Mouse (Mus musculus) hindbrain, embryonic 14.5 days (tissue): ENCODE measurements around the gene Celf2. TPM values are rescaled to one million over a fixed set of nuclear protein-coding genes. Genes with fewer than 3 reads are reported as not detected.

Experiments used
- ATAC-seq: fragments of 200-750 bp; cut with Nextera tagmentation; 2 replicates; pipeline ENCODE4 v1.8.0; 2017; ENCODE audit warnings: moderate number of reproducible peaks, mild to moderate bottlenecking, moderate TSS enrichment, moderate library complexity; ENCODE audit not compliant: low FRiP score
- DNase-seq: peaks from one replicate; pipeline ENCODE4 v3.0.0-alpha.2; 2015; ENCODE audit warnings: low spot score
- H3K27ac ChIP-seq: fragments of 300-500 bp; sonication (generic); 2 replicates; pipeline ENCODE4 v1.5.1; 2014; ENCODE audit warnings: mild to moderate bottlenecking, moderate library complexity
- H3K27me3 ChIP-seq: fragments of 300-500 bp; sonication (generic); 2 replicates; pipeline ENCODE4 v1.6.1; 2014; ENCODE audit warnings: mild to moderate bottlenecking, low read length, mixed read lengths; ENCODE audit not compliant: control insufficient read depth, insufficient read depth
- H3K36me3 ChIP-seq: fragments of 300-500 bp; sonication (generic); replicated peaks from 2 replicates; pipeline ENCODE4 v1.6.1; 2014; ENCODE audit not compliant: control insufficient read depth, insufficient read depth
- H3K4me1 ChIP-seq: fragments of 300-500 bp; sonication (generic); replicated peaks from 2 replicates; pipeline ENCODE4 v1.6.1; 2014; ENCODE audit warnings: antibody characterized with exemption, low read length, mixed read lengths; ENCODE audit not compliant: control insufficient read depth, insufficient read depth
- H3K4me2 ChIP-seq: fragments of 300-500 bp; sonication (generic); replicated peaks from 2 replicates; pipeline ENCODE4 v1.6.1; 2014; ENCODE audit warnings: mild to moderate bottlenecking, moderate library complexity
- H3K4me3 ChIP-seq: fragments of 300-500 bp; sonication (generic); replicated peaks from 2 replicates; pipeline ENCODE4 v1.5.1; 2014; ENCODE audit warnings: mild to moderate bottlenecking, low read length
- H3K9ac ChIP-seq: fragments of 300-500 bp; sonication (generic); 2 replicates; pipeline ENCODE4 v1.6.1; 2014
- H3K9me3 ChIP-seq: fragments of 300-500 bp; sonication (generic); 2 replicates; pipeline ENCODE4 v1.6.1; 2016; ENCODE audit warnings: low read length; ENCODE audit not compliant: control insufficient read depth
- WGBS: fragments of 180-500 bp; shearing (Covaris S2); extraction: QIAGEN DNeasy Blood & Tissue Kit; methylation state at CpG from one replicate; pipeline ENCODE4 v1.1.7; 2014; 5-methylcytosine and 5-hydroxymethylcytosine counted together
- polyA plus RNA-seq: library from polyadenylated mRNA; unstranded; fragments of >200 nt; fragmentation: Nextera tagmentation; extraction: Ambion mirVana; gene quantifications from 2 replicates; pipeline ENCODE4 v1.2.1, GENCODE M21; 2014

Gene Celf2
- polyA plus RNA-seq, 1 experiment from 2014 or later, result 131 TPM

GRCm38 (mm10) chr2:7529637-7530036 is 20.3 kb upstream of the Celf2 start:
- Histone ChIP-seq H3K4me2 (no peak overlapping the region), H3K27me3 (no peaks in the 10 kb centered on the region), H3K9ac (no peak overlapping the region), H3K27ac (no peak overlapping the region), H3K4me3 (no peak overlapping the region), H3K9me3 (no peaks in the 10 kb centered on the region), H3K36me3 (no peaks in the 10 kb centered on the region), H3K4me1 (peaks cover 26% of the 10 kb centered on the region)
- ATAC-seq, result no peak
- WGBS, result 37% methylated on average over 5 of the region's 5 CpGs
- no peak for DNase-seq

- Histone ChIP-seq H3K36me3 (no peaks in the 10 kb centered on the region), H3K9me3 (no peaks in the 10 kb centered on the region), H3K9ac (no peak overlapping the region), H3K27ac (no peak overlapping the region), H3K4me1 (peaks cover 23% of the 10 kb centered on the region), H3K4me2 (no peak overlapping the region), H3K4me3 (no peak overlapping the region), H3K27me3 (no peaks in the 10 kb centered on the region)
- ATAC-seq, result no peak
- no peak for DNase-seq
- WGBS, result 47% methylated on average over 6 of the region's 6 CpGs
Observed at GRCm38 (mm10) chr2:7526696-7527095, 17.3 kb upstream of the Celf2 start.

- Histone ChIP-seq H3K27ac (no peak overlapping the region), H3K4me2 (no peak overlapping the region), H3K27me3 (no peaks in the 10 kb centered on the region), H3K36me3 (no peaks in the 10 kb centered on the region), H3K4me3 (no peak overlapping the region), H3K4me1 (no peaks in the 10 kb centered on the region), H3K9ac (no peak overlapping the region), H3K9me3 (no peaks in the 10 kb centered on the region)
- WGBS, result 86% methylated on average over 1 of the region's 1 CpGs
- DNase-seq (no peak), ATAC-seq (no peak)
Observed at GRCm38 (mm10) chr2:7519473-7519872, 10.1 kb upstream of the Celf2 start.

- H3K36me3 ChIP-seq, result no peaks in the 10 kb centered on the region
- DNase-seq (no peak), ATAC-seq (no peak)
- no peaks in the 10 kb centered on the region for H3K27me3 ChIP-seq
- H3K4me1 ChIP-seq, result no peaks in the 10 kb centered on the region
- no peak overlapping the region for H3K4me3 ChIP-seq
- H3K9ac ChIP-seq, result no peak overlapping the region
- H3K9me3 ChIP-seq, result no peaks in the 10 kb centered on the region
- H3K27ac ChIP-seq, result no peak overlapping the region
- no peak overlapping the region for H3K4me2 ChIP-seq
Observed at GRCm38 (mm10) chr2:7493420-7493819, 15.9 kb downstream of the Celf2 start.

GRCm38 (mm10) chr2:7484974-7485373 is 24.4 kb downstream of the Celf2 start:
- Histone ChIP-seq H3K4me3 (no peak overlapping the region), H3K27ac (no peak overlapping the region), H3K4me1 (no peaks in the 10 kb centered on the region), H3K9ac (no peak overlapping the region), H3K9me3 (no peaks in the 10 kb centered on the region), H3K36me3 (no peaks in the 10 kb centered on the region), H3K4me2 (no peak overlapping the region), H3K27me3 (no peaks in the 10 kb centered on the region)
- DNase-seq (no peak), ATAC-seq (no peak)
- 82% methylated on average over 2 of the region's 2 CpGs for WGBS

- ATAC-seq, result no peak
- no peak overlapping the region for H3K27ac ChIP-seq
- 76% methylated on average over 4 of the region's 4 CpGs for WGBS
- H3K36me3 ChIP-seq, result no peaks in the 10 kb centered on the region
- no peaks in the 10 kb centered on the region for H3K4me1 ChIP-seq
- H3K9me3 ChIP-seq, result no peaks in the 10 kb centered on the region
- H3K4me2 ChIP-seq, result no peak overlapping the region
- no peak overlapping the region for H3K4me3 ChIP-seq
- H3K9ac ChIP-seq, result no peak overlapping the region
- H3K27me3 ChIP-seq, result no peaks in the 10 kb centered on the region
- no peak for DNase-seq
Observed at GRCm38 (mm10) chr2:7482062-7482461, 27.3 kb downstream of the Celf2 start.

GRCm38 (mm10) chr2:7460329-7461056 is 48.9 kb downstream of the Celf2 start:
- Histone ChIP-seq H3K4me2 (no peak overlapping the region), H3K27me3 (no peaks in the 10 kb centered on the region), H3K4me1 (no peaks in the 10 kb centered on the region), H3K36me3 (no peaks in the 10 kb centered on the region), H3K9ac (no peak overlapping the region), H3K4me3 (no peak overlapping the region), H3K9me3 (no peaks in the 10 kb centered on the region), H3K27ac (no peak overlapping the region)
- DNase-seq (no peak), ATAC-seq (no peak)
- WGBS, result 76% methylated on average over 5 of the region's 5 CpGs

- DNase-seq (no peak), ATAC-seq (no peak)
- H3K27me3 ChIP-seq, result no peaks in the 10 kb centered on the region
- no peak overlapping the region for H3K4me2 ChIP-seq
- H3K9me3 ChIP-seq, result no peaks in the 10 kb centered on the region
- no peak overlapping the region for H3K9ac ChIP-seq
- H3K4me1 ChIP-seq, result no peaks in the 10 kb centered on the region
- WGBS, result 71% methylated on average over 8 of the region's 8 CpGs
- H3K27ac ChIP-seq, result no peak overlapping the region
- no peaks in the 10 kb centered on the region for H3K36me3 ChIP-seq
- no peak overlapping the region for H3K4me3 ChIP-seq
Observed at GRCm38 (mm10) chr2:7438721-7439282, 70.6 kb downstream of the Celf2 start.

GRCm38 (mm10) chr2:7426481-7426880 is 82.9 kb downstream of the Celf2 start:
- WGBS, result 83% methylated on average over 1 of the region's 1 CpGs

More at GRCm38 (mm10) chr2:7426481-7426880, 82.9 kb downstream of the Celf2 start:
- DNase-seq (no peak), ATAC-seq (no peak)
- no peaks in the 10 kb centered on the region for H3K9me3 ChIP-seq
- H3K4me2 ChIP-seq, result no peak overlapping the region
- H3K36me3 ChIP-seq, result no peaks in the 10 kb centered on the region
- H3K4me1 ChIP-seq, result no peaks in the 10 kb centered on the region
- no peak overlapping the region for H3K4me3 ChIP-seq
- H3K9ac ChIP-seq, result no peak overlapping the region
- H3K27me3 ChIP-seq, result no peaks in the 10 kb centered on the region
- no peak overlapping the region for H3K27ac ChIP-seq
